Mouse (Mus musculus) urinary bladder, postnatal 4 days (tissue): ENCODE data around the gene Olfr938.

Source experiments
- DNase-seq, 2 experiments: peaks; one replicate each; pipeline ENCODE4 v3.0.0; 2021 to 2022; ENCODE audit warnings: low spot score in 2 of 2

Gene Olfr938

GRCm38 (mm10) chr9:39078787-39079186, at the start of gene Olfr938:
Gene Olfr938 (minus strand): TSS chr9:39078887.
- DNase-seq = no peak

- no peak for DNase-seq
Observed at GRCm38 (mm10) chr9:39127831-39128230, 49.1 kb upstream of the Olfr938 start, which contains the start of gene Olfr27. Gene Olfr27 (plus strand): TSS chr9:39128131.

GRCm38 (mm10) chr9:39127326-39127725, 48.6 kb upstream of the Olfr938 start:
- no peak for DNase-seq

- no peak for DNase-seq
Observed at GRCm38 (mm10) chr9:39064851-39065250, 13.8 kb downstream of the Olfr938 start, which contains the start of gene Olfr937. Gene Olfr937 (minus strand): TSS chr9:39064951.
